Mouse (Mus musculus): ENCODE results near the gene Efnb2. TPM values are rescaled to one million over a fixed set of nuclear protein-coding genes. Genes with fewer than 3 reads are reported as not detected.

The Efnb2 gene
- polyA plus RNA-seq, 1 experiment from 2014 or later, result 0.67 TPM

GRCm38 (mm10) chr8:8605621-8606020 lies 55.4 kb downstream of the Efnb2 start:
- 53% methylated on average over 4 of the region's 4 CpGs for WGBS (ENCODE audit: insufficient replicate concordance)

GRCm38 (mm10) chr8:8603875-8604274 lies 57.2 kb downstream of the Efnb2 start:
- no peak overlapping the region for H3K27ac ChIP-seq (ENCODE audit: low read length)
- H3K9me3 ChIP-seq (replicated peaks; ENCODE audit: control insufficient read depth, low read length), result no peaks in the 10 kb centered on the region
- H3K27me3 ChIP-seq (ENCODE audit: control insufficient read depth, insufficient read depth, low read depth, low read length), result no peaks in the 10 kb centered on the region
- no peaks in the 10 kb centered on the region for H3K36me3 ChIP-seq (ENCODE audit: control insufficient read depth, insufficient read depth)
- no peak overlapping the region for H3K9ac ChIP-seq (ENCODE audit: low read depth, low read length)
- H3K4me2 ChIP-seq (ENCODE audit: low read depth, low read length), result no peak overlapping the region
- no peak overlapping the region for H3K4me3 ChIP-seq (ENCODE audit: low read depth, low read length)
- 38% methylated on average over 6 of the region's 6 CpGs for WGBS (ENCODE audit: insufficient replicate concordance)
- H3K4me1 ChIP-seq (ENCODE audit: control insufficient read depth, low read depth, low read length), result no peaks in the 10 kb centered on the region
- ATAC-seq (ENCODE audit: low read depth), result no peak

More at GRCm38 (mm10) chr8:8605621-8606020, 55.4 kb downstream of the Efnb2 start:
- Histone ChIP-seq H3K9ac (ENCODE audit: low read depth, low read length) (no peak overlapping the region), H3K27ac (ENCODE audit: low read length) (no peak overlapping the region), H3K36me3 (ENCODE audit: control insufficient read depth, insufficient read depth) (no peaks in the 10 kb centered on the region), H3K4me3 (ENCODE audit: low read depth, low read length) (no peak overlapping the region), H3K4me2 (ENCODE audit: low read depth, low read length) (no peak overlapping the region), H3K9me3 (replicated peaks; ENCODE audit: control insufficient read depth, low read length) (no peaks in the 10 kb centered on the region), H3K27me3 (ENCODE audit: control insufficient read depth, insufficient read depth, low read depth, low read length) (no peaks in the 10 kb centered on the region), H3K4me1 (ENCODE audit: control insufficient read depth, low read depth, low read length) (no peaks in the 10 kb centered on the region)
- ATAC-seq (ENCODE audit: low read depth), result no peak

DNA sequence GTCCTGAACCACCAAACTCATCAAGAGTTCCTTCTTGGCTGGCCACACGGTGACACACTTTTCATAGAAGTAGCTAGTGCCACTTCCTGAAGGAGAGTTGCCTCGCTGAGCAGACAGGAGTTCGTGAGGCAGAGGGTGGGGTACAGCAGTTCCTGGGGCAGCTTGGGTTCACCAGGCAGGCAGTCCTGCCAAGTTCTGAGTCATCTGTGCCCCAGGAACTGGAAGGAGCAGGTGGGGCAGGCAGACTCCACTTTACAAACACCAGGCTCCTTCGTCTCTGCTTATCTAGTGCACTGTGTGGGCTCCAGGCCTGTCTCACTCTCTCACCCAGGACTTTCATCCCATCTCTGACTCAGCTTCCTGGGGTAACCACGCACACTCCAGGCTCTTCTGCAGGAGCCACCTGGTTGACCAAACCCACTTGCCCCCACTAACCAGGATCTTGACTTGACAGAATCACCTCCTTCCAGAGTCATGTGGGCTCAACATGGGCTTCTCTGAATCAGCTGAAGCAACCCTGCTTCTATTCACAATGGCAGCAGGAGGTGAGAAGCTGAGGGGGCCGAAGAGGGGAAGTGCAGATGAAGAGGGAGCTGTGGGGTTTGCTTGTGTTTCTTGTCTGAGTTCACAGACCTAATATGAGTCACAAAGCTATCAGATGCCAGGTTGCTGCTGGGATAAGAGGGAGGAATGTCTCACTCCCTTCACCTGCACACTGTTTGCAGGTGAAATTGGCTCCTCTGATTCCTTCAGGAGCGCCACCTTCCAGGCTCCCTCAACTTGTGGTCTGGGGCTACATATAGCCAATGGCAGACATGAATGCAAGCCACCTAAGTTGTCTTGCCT lies 58.2 kb downstream of the Efnb2 start:
- H3K27ac ChIP-seq (ENCODE audit: low read length), result no peak overlapping the region
- H3K9me3 ChIP-seq (replicated peaks; ENCODE audit: control insufficient read depth, low read length), result no peaks in the 10 kb centered on the region
- WGBS (ENCODE audit: insufficient replicate concordance), result 24% methylated on average over 7 of the region's 7 CpGs
- H3K36me3 ChIP-seq (ENCODE audit: control insufficient read depth, insufficient read depth), result no peaks in the 10 kb centered on the region
- H3K4me2 ChIP-seq (ENCODE audit: low read depth, low read length), result no peak overlapping the region
- H3K4me1 ChIP-seq (ENCODE audit: control insufficient read depth, low read depth, low read length), result no peaks in the 10 kb centered on the region
- no peaks in the 10 kb centered on the region for H3K27me3 ChIP-seq (ENCODE audit: control insufficient read depth, insufficient read depth, low read depth, low read length)
- H3K4me3 ChIP-seq (ENCODE audit: low read depth, low read length), result no peak overlapping the region
- ATAC-seq (ENCODE audit: low read depth), result no peak
- H3K9ac ChIP-seq (ENCODE audit: low read depth, low read length), result no peak overlapping the region

GRCm38 (mm10) chr8:8599931-8600330 lies 61.1 kb downstream of the Efnb2 start:
- H3K36me3 ChIP-seq (ENCODE audit: control insufficient read depth, insufficient read depth), result no peaks in the 10 kb centered on the region
- H3K9me3 ChIP-seq (replicated peaks; ENCODE audit: control insufficient read depth, low read length), result no peaks in the 10 kb centered on the region
- no peak for ATAC-seq (ENCODE audit: low read depth)
- WGBS (ENCODE audit: insufficient replicate concordance), result 73% methylated on average over 7 of the region's 7 CpGs
- H3K4me2 ChIP-seq (ENCODE audit: low read depth, low read length), result no peak overlapping the region
- no peaks in the 10 kb centered on the region for H3K4me1 ChIP-seq (ENCODE audit: control insufficient read depth, low read depth, low read length)
- no peak overlapping the region for H3K27ac ChIP-seq (ENCODE audit: low read length)
- H3K4me3 ChIP-seq (ENCODE audit: low read depth, low read length), result no peak overlapping the region
- H3K9ac ChIP-seq (ENCODE audit: low read depth, low read length), result no peak overlapping the region
- H3K27me3 ChIP-seq (ENCODE audit: control insufficient read depth, insufficient read depth, low read depth, low read length), result no peaks in the 10 kb centered on the region

DNA sequence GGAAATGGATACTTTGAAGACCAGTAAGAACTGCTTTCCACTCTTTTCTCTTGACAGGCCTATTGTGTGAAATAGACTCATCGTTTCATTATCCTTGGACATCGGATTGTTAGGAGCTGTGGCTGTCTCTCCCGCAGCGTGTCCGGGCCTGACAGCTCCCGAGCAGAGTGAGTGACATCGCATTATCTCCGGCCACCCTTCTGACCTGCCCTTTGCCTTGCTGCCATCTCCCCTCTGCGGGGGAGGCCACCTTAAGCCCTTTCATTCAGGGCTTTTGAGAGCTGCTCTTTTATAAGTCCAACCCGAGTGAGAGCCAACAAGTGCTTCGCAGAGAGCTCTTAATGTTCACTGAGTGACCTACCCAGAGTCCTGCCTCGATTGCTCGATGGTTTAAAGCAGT lies 63.6 kb downstream of the Efnb2 start:
- H3K27ac ChIP-seq (ENCODE audit: low read length), result no peak overlapping the region
- no peaks in the 10 kb centered on the region for H3K4me1 ChIP-seq (ENCODE audit: control insufficient read depth, low read depth, low read length)
- H3K9me3 ChIP-seq (replicated peaks; ENCODE audit: control insufficient read depth, low read length), result no peaks in the 10 kb centered on the region
- no peaks in the 10 kb centered on the region for H3K27me3 ChIP-seq (ENCODE audit: control insufficient read depth, insufficient read depth, low read depth, low read length)
- H3K4me2 ChIP-seq (ENCODE audit: low read depth, low read length), result no peak overlapping the region
- no peak overlapping the region for H3K9ac ChIP-seq (ENCODE audit: low read depth, low read length)
- H3K4me3 ChIP-seq (ENCODE audit: low read depth, low read length), result no peak overlapping the region
- H3K36me3 ChIP-seq (ENCODE audit: control insufficient read depth, insufficient read depth), result no peaks in the 10 kb centered on the region
- ATAC-seq (ENCODE audit: low read depth), result no peak
- WGBS (ENCODE audit: insufficient replicate concordance), result 51% methylated on average over 13 of the region's 13 CpGs

DNA sequence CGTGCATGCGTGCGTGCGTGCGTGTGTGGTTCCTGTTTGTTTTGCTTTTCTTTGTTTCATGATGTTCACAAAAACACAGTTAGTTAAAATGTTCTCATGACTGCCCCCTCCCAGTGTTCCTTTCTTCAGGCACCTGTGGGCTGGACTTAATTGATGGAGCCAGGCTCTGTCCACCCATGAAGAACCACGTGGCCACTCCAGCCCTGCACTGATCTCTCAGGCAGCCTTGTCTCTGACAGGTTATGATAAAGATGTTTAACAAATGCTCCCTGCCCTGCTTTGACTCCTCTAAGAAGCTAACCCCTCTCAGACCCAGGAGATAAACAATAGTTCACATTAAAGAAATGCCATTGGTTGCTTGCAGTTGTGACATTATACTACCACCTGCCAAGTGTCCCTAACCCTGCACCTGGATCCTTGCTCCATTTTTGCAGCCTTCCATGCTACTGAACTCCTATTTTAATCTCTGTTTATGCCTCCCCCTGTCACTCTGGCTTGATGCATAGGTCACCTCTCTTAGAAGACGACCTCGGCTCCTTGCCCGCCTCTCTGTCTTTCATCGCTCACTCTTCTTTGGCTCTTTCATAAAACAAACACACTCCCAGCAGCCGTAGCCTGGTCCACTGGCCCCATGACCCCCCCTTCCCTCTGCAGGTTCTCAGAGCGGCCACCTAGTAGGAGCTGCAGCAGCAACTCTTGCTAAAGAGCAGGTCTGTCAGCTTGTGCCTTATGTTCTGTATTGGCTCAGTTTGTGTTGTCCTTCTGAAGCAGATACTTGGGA lies 65.0 kb downstream of the Efnb2 start:
- Histone ChIP-seq H3K4me2 (ENCODE audit: low read depth, low read length) (no peak overlapping the region), H3K4me3 (ENCODE audit: low read depth, low read length) (no peak overlapping the region), H3K27me3 (ENCODE audit: control insufficient read depth, insufficient read depth, low read depth, low read length) (no peaks in the 10 kb centered on the region), H3K9me3 (replicated peaks; ENCODE audit: control insufficient read depth, low read length) (no peaks in the 10 kb centered on the region), H3K9ac (ENCODE audit: low read depth, low read length) (no peak overlapping the region), H3K27ac (ENCODE audit: low read length) (no peak overlapping the region), H3K36me3 (ENCODE audit: control insufficient read depth, insufficient read depth) (no peaks in the 10 kb centered on the region), H3K4me1 (ENCODE audit: control insufficient read depth, low read depth, low read length) (no peaks in the 10 kb centered on the region)
- no peak for ATAC-seq (ENCODE audit: low read depth)
- WGBS (ENCODE audit: insufficient replicate concordance), result 66% methylated on average over 12 of the region's 12 CpGs

DNA sequence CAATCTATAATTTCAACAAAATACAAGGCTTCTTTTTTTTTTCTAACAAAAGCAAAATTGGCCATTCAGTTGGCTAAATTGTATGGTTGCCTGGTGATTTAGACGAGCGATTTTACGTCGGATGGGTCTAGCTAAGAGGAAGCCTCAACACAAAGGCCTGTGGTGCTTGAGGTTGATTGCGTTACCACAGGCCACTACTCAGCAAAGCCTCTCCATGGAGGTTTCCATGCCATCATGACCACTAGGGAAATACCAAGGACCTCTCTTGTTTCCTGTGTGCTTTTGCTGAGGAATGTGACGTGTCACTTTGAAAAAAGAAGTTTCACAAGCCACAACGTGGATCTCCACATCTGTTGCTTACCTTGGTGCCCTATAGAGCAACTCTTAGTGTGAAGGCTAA lies 67.2 kb downstream of the Efnb2 start:
- H3K9me3 ChIP-seq (replicated peaks; ENCODE audit: control insufficient read depth, low read length), result no peaks in the 10 kb centered on the region
- no peak overlapping the region for H3K4me2 ChIP-seq (ENCODE audit: low read depth, low read length)
- H3K36me3 ChIP-seq (ENCODE audit: control insufficient read depth, insufficient read depth), result no peaks in the 10 kb centered on the region
- no peak for ATAC-seq (ENCODE audit: low read depth)
- no peak overlapping the region for H3K27ac ChIP-seq (ENCODE audit: low read length)
- no peaks in the 10 kb centered on the region for H3K27me3 ChIP-seq (ENCODE audit: control insufficient read depth, insufficient read depth, low read depth, low read length)
- no peaks in the 10 kb centered on the region for H3K4me1 ChIP-seq (ENCODE audit: control insufficient read depth, low read depth, low read length)
- no peak overlapping the region for H3K4me3 ChIP-seq (ENCODE audit: low read depth, low read length)
- no peak overlapping the region for H3K9ac ChIP-seq (ENCODE audit: low read depth, low read length)
- WGBS (ENCODE audit: insufficient replicate concordance), result 41% methylated on average over 7 of the region's 7 CpGs

DNA sequence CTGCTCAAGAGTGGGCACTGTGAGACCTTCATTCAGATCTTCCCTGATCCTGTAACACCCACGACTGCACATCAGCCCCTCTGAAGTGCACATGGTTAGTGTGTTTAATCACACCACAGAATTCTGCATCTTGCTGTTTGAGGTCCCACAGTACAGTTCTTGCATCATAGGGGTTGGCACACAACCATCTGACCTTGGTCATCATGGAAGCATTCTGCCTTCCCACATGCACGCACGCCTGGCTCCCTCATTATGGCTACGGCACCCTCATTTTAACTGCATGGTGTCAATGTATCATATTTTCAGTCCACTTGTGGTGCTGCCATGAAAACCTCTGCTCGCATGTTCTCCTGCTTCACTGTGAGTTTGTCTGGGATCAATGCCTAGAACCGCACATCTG lies 67.7 kb downstream of the Efnb2 start:
- no peak for ATAC-seq (ENCODE audit: low read depth)
- no peaks in the 10 kb centered on the region for H3K9me3 ChIP-seq (replicated peaks; ENCODE audit: control insufficient read depth, low read length)
- no peak overlapping the region for H3K4me2 ChIP-seq (ENCODE audit: low read depth, low read length)
- no peak overlapping the region for H3K4me3 ChIP-seq (ENCODE audit: low read depth, low read length)
- H3K9ac ChIP-seq (ENCODE audit: low read depth, low read length), result no peak overlapping the region
- H3K27ac ChIP-seq (ENCODE audit: low read length), result no peak overlapping the region
- 81% methylated on average over 6 of the region's 6 CpGs for WGBS (ENCODE audit: insufficient replicate concordance)
- no peaks in the 10 kb centered on the region for H3K36me3 ChIP-seq (ENCODE audit: control insufficient read depth, insufficient read depth)
- no peaks in the 10 kb centered on the region for H3K27me3 ChIP-seq (ENCODE audit: control insufficient read depth, insufficient read depth, low read depth, low read length)
- H3K4me1 ChIP-seq (ENCODE audit: control insufficient read depth, low read depth, low read length), result no peaks in the 10 kb centered on the region

DNA sequence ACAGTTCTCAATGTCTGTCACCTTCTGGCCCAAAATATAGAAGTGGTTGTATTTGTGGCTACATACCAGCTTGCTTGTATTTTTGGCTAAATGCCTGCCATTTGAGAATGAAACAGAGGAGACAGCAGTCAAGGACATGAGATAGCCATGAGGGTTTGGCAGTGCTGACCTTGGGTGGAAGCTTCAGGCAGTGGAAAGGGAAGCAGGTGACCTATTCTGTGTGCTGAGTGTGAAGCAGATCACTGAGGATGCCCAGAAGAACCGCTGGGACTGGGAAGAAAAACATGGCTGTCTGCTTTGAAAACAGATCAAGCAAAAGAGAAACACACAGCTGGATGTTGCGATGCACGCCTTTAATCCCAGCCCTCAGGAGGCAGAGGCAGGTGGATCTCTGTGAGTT lies 68.7 kb downstream of the Efnb2 start:
- ATAC-seq (ENCODE audit: low read depth), result no peak
- Histone ChIP-seq H3K4me3 (ENCODE audit: low read depth, low read length) (no peak overlapping the region), H3K27ac (ENCODE audit: low read length) (no peak overlapping the region), H3K9ac (ENCODE audit: low read depth, low read length) (no peak overlapping the region), H3K4me1 (ENCODE audit: control insufficient read depth, low read depth, low read length) (no peaks in the 10 kb centered on the region), H3K36me3 (ENCODE audit: control insufficient read depth, insufficient read depth) (no peaks in the 10 kb centered on the region), H3K27me3 (ENCODE audit: control insufficient read depth, insufficient read depth, low read depth, low read length) (no peaks in the 10 kb centered on the region), H3K4me2 (ENCODE audit: low read depth, low read length) (no peak overlapping the region), H3K9me3 (replicated peaks; ENCODE audit: control insufficient read depth, low read length) (no peaks in the 10 kb centered on the region)
- WGBS (ENCODE audit: insufficient replicate concordance), result 77% methylated on average over 3 of the region's 3 CpGs

Measured in liver, embryonic 16.5 days (tissue).